Mouse (Mus musculus) limb, embryonic 15.5 days (tissue): ENCODE data around the gene Fgd6. TPM values are rescaled to one million over a fixed set of nuclear protein-coding genes. Genes with fewer than 3 reads are reported as not detected.
A peak's percentile ranks its signal among the peaks of the same experiment; 100 is the strongest.

Experiments
- ATAC-seq: fragments of 200-750 bp; cut with Nextera tagmentation; 2 replicates; pipeline ENCODE4 v1.8.0; 2017; ENCODE audit warnings: low read depth, moderate TSS enrichment; ENCODE audit not compliant: insufficient number of reproducible peaks, low FRiP score, low TSS enrichment
- H3K27ac ChIP-seq: fragments of 300-500 bp; sonication (generic); 2 replicates; pipeline ENCODE4 v1.5.1; 2015; ENCODE audit warnings: moderate library complexity, mild to moderate bottlenecking, inconsistent platforms
- H3K27me3 ChIP-seq: fragments of 300-500 bp; sonication (generic); 2 replicates; pipeline ENCODE4 v1.6.1; 2015; ENCODE audit warnings: inconsistent platforms
- H3K36me3 ChIP-seq: fragments of 300-500 bp; sonication (generic); 2 replicates; pipeline ENCODE4 v1.6.1; 2015; ENCODE audit warnings: inconsistent platforms
- H3K4me1 ChIP-seq: fragments of 300-500 bp; sonication (generic); 2 replicates; pipeline ENCODE4 v1.6.1; 2015; ENCODE audit warnings: inconsistent platforms
- H3K4me2 ChIP-seq: fragments of 300-500 bp; sonication (generic); 2 replicates; pipeline ENCODE4 v1.6.1; 2015; ENCODE audit warnings: mild to moderate bottlenecking, inconsistent platforms
- H3K4me3 ChIP-seq: fragments of 300-500 bp; sonication (generic); 2 replicates; pipeline ENCODE4 v1.5.1; 2015; ENCODE audit warnings: mild to moderate bottlenecking, inconsistent platforms
- H3K9ac ChIP-seq: fragments of 300-500 bp; sonication (generic); 2 replicates; pipeline ENCODE4 v1.6.1; 2015; ENCODE audit warnings: inconsistent platforms
- H3K9me3 ChIP-seq: fragments of 300-500 bp; sonication (generic); 2 replicates; pipeline ENCODE4 v1.6.1; 2016; ENCODE audit warnings: inconsistent platforms
- WGBS: fragments of 180-500 bp; shearing (Covaris S2); methylation state at CpG from one replicate; pipeline ENCODE4 v1.1.7; 2015; 5-methylcytosine and 5-hydroxymethylcytosine counted together
- polyA plus RNA-seq: library from polyadenylated mRNA; unstranded; fragments of >200 nt; fragmentation: Nextera tagmentation; extraction: Ambion mirVana; gene quantifications from 2 replicates; pipeline ENCODE4 v1.2.1, GENCODE M21; 2015

The Fgd6 gene
- polyA plus RNA-seq, 1 experiment from 2014 or later, result 2.8 TPM

DNA sequence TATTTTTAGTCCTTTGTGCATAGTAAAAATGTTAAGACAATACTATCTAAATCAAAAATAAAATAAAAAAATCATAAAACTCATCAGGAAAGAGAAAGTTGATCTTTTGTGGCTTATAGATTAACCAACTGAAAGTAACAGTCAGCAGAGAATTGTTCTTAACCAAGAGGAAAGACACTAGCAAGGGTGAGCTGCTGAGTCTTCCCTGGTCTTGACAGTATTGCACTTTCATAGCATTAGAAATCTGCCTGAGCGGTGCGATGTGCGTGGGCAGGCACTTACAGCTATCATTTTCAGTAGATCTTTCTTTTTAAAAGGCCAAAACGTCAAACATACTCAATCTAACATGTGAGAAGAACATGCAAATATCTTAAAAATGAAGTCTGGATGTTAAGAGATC, 14.7 kb upstream of the Fgd6 start:
- Histone ChIP-seq H3K9me3 (no peaks in the 10 kb centered on the region), H3K4me2 (no peak overlapping the region), H3K27ac (no peak overlapping the region), H3K4me1 (no peaks in the 10 kb centered on the region), H3K27me3 (no peaks in the 10 kb centered on the region), H3K36me3 (no peaks in the 10 kb centered on the region), H3K9ac (no peak overlapping the region), H3K4me3 (no peak overlapping the region)
- no peak for ATAC-seq
- 91% methylated on average over 4 of the region's 4 CpGs for WGBS

DNA sequence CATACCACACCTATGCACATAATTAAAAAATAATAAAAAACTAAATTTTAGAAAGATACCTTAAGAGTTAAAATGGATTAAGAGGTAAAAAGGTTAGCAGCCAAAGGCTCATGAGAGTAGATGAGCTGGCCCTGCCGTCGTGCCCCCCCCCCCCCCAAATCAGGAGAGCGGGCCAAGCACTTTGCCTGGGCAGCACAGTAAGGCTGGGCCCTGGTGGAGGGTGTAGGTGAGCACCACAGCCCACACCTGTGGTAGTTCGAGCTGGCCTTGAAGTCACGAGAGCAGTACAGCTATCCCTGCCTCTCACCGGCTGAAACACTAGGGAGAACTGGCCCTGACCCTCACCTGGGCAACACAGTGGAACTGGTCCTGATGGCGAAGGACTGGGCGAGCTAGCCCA, 10.7 kb upstream of the Fgd6 start:
- H3K9ac ChIP-seq, result no peak overlapping the region
- ATAC-seq, result no peak
- whole genome bisulfite sequencing, result 95% methylated on average over 8 of the region's 8 CpGs

DNA sequence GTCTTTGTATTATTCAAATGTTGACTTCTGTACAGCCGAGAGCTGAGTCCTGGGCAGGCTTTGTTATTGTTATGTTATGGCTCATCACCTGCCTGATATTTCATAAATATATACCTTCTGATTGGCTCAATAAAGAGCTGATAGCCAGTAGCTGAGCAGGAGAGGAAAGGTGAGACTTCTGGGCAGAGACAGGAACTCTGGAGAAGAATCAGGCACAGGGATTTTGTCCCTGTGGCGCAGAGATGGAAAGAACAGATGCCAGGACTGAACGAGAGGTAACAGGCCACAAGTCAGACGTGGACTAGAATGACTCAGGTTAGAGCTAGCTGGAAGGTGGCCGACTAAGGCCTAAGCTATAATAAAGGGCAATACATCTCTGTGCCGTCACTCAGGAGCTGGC, 7.3 kb upstream of the Fgd6 start:
- Histone ChIP-seq H3K9ac (no peak overlapping the region), H3K27me3 (no peaks in the 10 kb centered on the region), H3K27ac (no peak overlapping the region), H3K4me2 (no peak overlapping the region), H3K4me3 (no peak overlapping the region), H3K9me3 (no peaks in the 10 kb centered on the region), H3K36me3 (peaks cover 14% of the 10 kb centered on the region), H3K4me1 (no peaks in the 10 kb centered on the region)
- ATAC-seq, result no peak
- WGBS, result 75% methylated on average over 6 of the region's 6 CpGs

More for the DNA sequence above, 10.7 kb upstream of the Fgd6 start:
- Histone ChIP-seq H3K36me3 (peaks cover 8% of the 10 kb centered on the region), H3K4me1 (no peaks in the 10 kb centered on the region), H3K4me3 (no peak overlapping the region), H3K27me3 (no peaks in the 10 kb centered on the region), H3K4me2 (no peak overlapping the region), H3K9me3 (no peaks in the 10 kb centered on the region), H3K27ac (no peak overlapping the region)

DNA sequence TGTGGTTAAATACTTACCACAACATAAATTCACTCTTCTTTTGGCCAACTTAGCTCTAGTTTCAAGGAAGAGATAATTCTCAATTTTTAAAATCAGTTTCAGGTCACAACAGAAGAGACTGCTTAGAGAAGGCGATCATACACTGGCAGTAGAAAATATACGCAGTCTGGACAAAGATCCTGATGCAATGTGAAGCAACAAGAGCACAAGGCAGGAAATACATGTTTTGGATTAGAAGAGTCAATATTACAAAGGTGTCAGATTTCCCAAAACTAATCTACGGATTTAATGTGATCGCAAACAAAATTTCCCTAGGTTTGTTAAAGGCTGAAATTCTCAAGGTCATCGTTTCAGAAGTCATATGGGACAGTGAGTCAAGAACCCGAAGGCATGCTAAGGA, 4.6 kb upstream of the Fgd6 start:
- no peaks in the 10 kb centered on the region for H3K9me3 ChIP-seq
- peaks cover 7% of the 10 kb centered on the region for H3K4me1 ChIP-seq
- H3K36me3 ChIP-seq, result peaks cover 14% of the 10 kb centered on the region
- no peak overlapping the region for H3K4me2 ChIP-seq
- no peak overlapping the region for H3K27ac ChIP-seq
- no peak overlapping the region for H3K4me3 ChIP-seq
- no peaks in the 10 kb centered on the region for H3K27me3 ChIP-seq
- H3K9ac ChIP-seq, result no peak overlapping the region
- WGBS, result 85% methylated on average over 6 of the region's 6 CpGs
- no peak for ATAC-seq

DNA sequence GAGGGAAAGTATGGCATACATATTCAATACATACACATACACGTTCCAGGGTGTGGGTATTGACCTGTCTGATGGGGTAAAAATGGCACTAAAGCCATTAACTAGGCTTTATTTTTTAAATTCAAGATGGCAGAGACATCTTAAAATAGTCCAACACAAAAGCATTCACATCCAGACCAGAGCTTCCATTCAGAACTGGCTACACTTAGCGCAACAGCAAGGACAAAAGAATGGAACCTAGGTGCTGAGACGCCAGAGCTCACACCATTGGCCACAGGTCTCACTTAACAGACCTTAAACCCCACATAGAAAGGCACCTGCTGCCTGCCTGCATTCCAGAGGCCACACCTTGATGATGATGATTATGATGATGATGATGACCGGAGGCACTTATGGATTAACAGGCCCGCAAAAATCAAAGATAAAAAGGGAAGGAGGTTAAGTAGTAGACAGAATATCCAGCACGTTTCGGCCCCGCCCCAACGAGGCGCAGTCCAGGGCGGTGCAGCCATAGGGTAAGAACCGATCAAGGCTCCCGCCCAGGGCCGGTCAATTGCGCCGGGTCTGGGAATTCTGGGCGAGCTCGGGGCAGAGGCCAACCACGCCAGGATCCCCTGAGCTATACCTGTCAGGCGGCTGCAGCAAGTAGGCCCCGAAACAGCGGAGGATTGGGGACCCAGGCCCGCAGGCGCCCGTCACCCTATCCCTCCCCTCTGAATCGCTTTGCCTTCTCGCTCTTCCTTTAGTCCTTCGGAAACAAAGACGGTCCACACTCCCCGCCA, 734 bp upstream of the Fgd6 start:
- ATAC-seq, result peak; percentile 73
- 1% methylated on average over 30 of the region's 30 CpGs for WGBS
- H3K27ac ChIP-seq, result peak overlapping the region; percentile 52; the same call in 1 of the 2 replicates
- H3K9ac ChIP-seq, result peak overlapping the region; percentile 72
- no peaks in the 10 kb centered on the region for H3K9me3 ChIP-seq
- H3K36me3 ChIP-seq, result peaks cover 6% of the 10 kb centered on the region; the same call in 1 of the 2 replicates
- peaks cover 9% of the 10 kb centered on the region for H3K4me1 ChIP-seq
- H3K4me3 ChIP-seq, result peak overlapping the region; percentile 85
- peak overlapping the region; percentile 77 for H3K4me2 ChIP-seq
- H3K27me3 ChIP-seq, result no peaks in the 10 kb centered on the region

DNA sequence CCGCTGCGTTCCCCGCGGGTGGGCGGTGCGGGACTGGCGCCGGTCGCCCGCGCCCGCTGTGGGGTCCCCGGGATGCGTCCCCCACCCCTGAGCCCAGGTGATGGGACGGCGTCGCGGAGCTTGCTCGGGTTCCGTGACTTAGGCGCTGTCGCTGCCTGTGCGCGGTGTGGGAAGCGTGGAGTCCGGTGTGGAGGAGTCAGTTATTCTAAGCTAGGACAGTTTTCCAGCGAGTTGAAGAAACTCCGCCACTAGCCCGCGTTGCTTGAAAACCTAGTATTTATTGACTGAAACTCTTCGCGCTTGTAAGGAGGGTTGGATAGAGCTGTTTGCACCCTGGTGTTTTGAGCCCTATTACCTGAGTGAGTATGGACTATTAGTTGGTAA, 566 bp downstream of the Fgd6 start:
- peak overlapping the region; percentile 64 for H3K4me2 ChIP-seq
- no peaks in the 10 kb centered on the region for H3K27me3 ChIP-seq
- peak overlapping the region; percentile 59 for H3K9ac ChIP-seq
- H3K4me3 ChIP-seq, result peak overlapping the region; percentile 85
- WGBS, result under 1% methylated on average over 30 of the region's 32 CpGs
- H3K36me3 ChIP-seq, result 0 out of 2 replicates have a peak, but pooled peaks cover 3% of the 10 kb centered on the region
- peak overlapping the region; percentile 65 for H3K27ac ChIP-seq
- peaks cover 9% of the 10 kb centered on the region for H3K4me1 ChIP-seq
- H3K9me3 ChIP-seq, result no peaks in the 10 kb centered on the region
- ATAC-seq, result no peak; the same call in 1 of the 2 replicates

DNA sequence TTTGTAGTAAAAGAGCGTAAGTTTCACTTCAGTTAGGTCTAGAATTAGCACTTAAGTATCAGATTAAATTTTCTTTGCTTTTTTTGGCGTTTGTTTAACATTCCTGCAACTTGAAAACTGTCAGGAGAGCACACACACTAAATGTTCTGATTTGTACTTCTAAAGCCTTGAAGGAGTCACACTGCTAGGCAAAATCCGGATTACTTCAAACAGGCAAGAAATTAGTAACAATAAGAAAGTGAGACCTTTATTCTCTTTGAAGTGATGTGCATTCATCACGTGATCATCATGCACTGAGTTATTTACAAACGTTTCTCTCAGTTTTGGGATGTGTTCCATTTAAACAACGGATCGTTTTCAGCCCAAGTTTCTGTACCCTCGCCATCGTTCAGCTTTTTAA, 1.4 kb downstream of the Fgd6 start:
- H3K4me2 ChIP-seq, result peak overlapping the region; percentile 64
- no peaks in the 10 kb centered on the region for H3K27me3 ChIP-seq
- no peak overlapping the region for H3K9ac ChIP-seq
- peaks cover 9% of the 10 kb centered on the region for H3K4me1 ChIP-seq
- ATAC-seq, result no peak
- H3K27ac ChIP-seq, result no peak overlapping the region
- no peaks in the 10 kb centered on the region for H3K9me3 ChIP-seq
- WGBS, result 35% methylated on average over 9 of the region's 9 CpGs
- 0 out of 2 replicates have a peak, but pooled peaks cover 3% of the 10 kb centered on the region for H3K36me3 ChIP-seq
- H3K4me3 ChIP-seq, result peak overlapping the region; percentile 85

DNA sequence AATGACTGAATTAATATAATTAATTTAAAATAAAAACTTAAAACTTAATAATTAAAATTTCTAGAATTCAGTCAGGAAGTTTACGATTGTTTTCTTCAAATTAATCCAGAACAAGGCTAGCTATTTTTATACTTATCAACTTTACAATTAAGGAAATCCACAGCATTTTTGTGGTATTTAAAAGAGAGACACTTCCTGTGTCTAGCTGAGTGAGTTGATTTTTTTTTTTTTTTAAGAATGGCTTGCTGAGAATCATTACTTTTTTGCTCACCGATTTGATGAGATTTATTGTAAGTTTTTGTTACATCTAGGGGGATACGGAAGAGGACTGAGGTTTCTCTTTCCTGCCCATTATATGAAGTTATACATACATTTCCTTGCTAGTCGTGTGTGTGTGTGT, 1.8 kb downstream of the Fgd6 start:
- no peak for ATAC-seq
- H3K27me3 ChIP-seq, result no peaks in the 10 kb centered on the region
- no peak overlapping the region for H3K4me2 ChIP-seq
- peaks cover 9% of the 10 kb centered on the region for H3K4me1 ChIP-seq
- WGBS, result 63% methylated on average over 4 of the region's 4 CpGs
- H3K4me3 ChIP-seq, result no peak overlapping the region
- no peak overlapping the region for H3K27ac ChIP-seq
- H3K9me3 ChIP-seq, result no peaks in the 10 kb centered on the region
- H3K9ac ChIP-seq, result no peak overlapping the region
- no peaks in the 10 kb centered on the region for H3K36me3 ChIP-seq

DNA sequence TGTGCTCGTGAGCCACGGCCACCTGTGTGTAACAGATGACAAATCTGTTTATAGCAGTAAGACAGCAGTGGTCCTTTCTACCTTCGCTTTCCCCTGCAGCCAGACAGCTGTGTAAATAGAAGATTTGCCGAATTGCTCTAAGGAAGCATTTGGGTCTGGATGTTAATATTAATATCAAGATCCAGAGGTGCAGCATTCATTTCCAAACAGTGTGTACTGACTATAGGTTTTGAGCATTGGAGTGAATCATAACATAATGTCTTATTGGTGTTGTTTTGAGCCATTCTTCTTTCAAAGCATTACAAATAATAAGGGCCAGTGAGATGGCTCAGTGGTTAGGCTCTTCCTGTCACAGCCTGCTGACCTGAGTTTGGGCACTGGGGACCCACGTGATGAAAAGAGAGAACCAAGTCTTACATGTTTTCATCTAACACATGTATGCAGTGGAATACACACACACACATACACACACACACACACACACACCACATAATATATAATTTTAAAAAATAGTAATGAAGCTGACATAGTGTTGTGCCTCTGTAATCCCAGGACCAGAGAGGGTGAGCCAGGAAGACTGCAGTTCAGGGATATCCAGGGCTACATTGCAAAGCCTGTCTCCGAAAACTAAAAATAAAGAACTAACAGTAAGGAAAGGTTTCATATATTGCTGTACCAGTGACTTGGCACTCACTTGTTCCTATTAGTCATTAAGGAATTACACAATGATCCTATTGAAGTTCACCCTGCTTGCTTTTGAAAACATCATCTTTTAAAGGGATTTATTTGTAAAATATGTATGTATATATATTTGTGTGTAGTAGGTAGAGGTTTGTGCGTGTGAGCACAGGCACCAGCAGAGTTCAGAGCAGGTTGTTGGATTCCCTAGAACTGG, 2.8 kb downstream of the Fgd6 start:
- Histone ChIP-seq H3K4me3 (no peak overlapping the region), H3K4me1 (peaks cover 9% of the 10 kb centered on the region), H3K9me3 (no peaks in the 10 kb centered on the region), H3K9ac (no peak overlapping the region), H3K27ac (no peak overlapping the region), H3K27me3 (no peaks in the 10 kb centered on the region), H3K4me2 (no peak overlapping the region), H3K36me3 (no peaks in the 10 kb centered on the region)
- WGBS, result 58% methylated on average over 7 of the region's 7 CpGs
- ATAC-seq, result no peak

DNA sequence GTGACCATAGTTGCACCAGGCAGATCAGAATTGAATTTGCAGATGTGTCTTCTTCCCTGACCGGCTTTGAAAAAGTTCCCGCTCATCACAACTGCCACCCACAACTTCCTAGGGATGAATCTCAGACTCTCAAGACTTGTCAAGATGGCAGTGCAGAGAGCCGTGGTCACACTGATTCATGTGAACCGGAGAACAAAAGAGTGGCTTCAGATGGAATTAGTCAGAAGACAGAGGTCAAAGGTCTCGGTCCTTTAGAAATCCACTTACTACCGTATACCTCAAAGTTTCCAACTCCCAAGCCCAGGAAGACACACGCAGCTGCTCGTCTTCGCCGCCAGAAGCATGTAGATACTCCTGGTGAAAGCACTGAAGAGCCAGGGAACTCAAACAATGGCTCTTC, 8.1 kb downstream of the Fgd6 start:
- H3K4me1 ChIP-seq, result no peaks in the 10 kb centered on the region
- H3K9ac ChIP-seq, result no peak overlapping the region
- WGBS, result 85% methylated on average over 10 of the region's 10 CpGs
- H3K4me2 ChIP-seq, result no peak overlapping the region
- H3K9me3 ChIP-seq, result no peaks in the 10 kb centered on the region
- no peak overlapping the region for H3K4me3 ChIP-seq
- H3K27ac ChIP-seq, result no peak overlapping the region
- ATAC-seq, result no peak
- no peaks in the 10 kb centered on the region for H3K27me3 ChIP-seq
- H3K36me3 ChIP-seq, result peaks cover 19% of the 10 kb centered on the region

DNA sequence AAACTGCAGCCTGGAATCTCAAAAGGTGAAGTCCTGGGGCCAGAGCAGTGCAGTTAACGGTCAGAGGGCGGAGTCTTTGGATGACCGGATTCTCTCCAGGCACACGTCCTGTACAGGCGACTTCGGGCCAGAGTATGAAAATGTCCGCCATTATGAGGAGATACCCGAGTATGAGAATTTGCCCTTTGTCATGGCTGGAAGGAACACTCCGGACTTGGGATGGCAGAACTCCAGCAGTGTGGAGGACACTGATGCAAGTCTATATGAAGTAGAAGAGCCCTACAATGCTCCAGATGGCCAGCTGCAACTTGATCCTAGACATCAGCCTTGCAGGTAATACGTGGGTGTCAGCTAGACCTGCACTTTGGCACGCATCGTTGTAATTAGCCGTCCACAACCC, 9.5 kb downstream of the Fgd6 start:
- 89% methylated on average over 13 of the region's 13 CpGs for WGBS
- Histone ChIP-seq H3K27me3 (no peaks in the 10 kb centered on the region), H3K27ac (no peak overlapping the region), H3K36me3 (peaks cover 19% of the 10 kb centered on the region), H3K9ac (no peak overlapping the region), H3K4me1 (0 out of 2 replicates have a peak, but pooled peaks cover 3% of the 10 kb centered on the region), H3K4me2 (no peak overlapping the region), H3K4me3 (no peak overlapping the region), H3K9me3 (no peaks in the 10 kb centered on the region)
- no peak for ATAC-seq

DNA sequence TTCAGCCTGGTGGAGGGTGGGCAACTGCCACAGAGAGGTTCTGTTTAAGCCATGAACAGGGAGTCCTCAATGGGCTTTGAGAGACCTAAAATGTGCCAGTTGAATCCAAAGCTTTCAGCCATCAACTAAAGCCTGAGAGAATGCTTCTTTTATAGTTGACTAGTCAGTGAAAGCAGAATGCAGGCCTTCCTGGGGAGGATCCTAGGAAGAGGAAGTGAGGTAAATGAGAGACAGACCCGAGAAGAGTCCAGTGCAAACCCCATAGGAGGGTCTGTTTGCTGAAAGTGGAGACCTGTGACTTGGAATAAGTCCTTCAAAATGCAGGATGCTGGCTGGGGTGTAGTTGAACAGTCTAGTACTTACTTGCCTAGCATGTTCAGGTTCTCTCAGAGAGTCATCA, 11.2 kb downstream of the Fgd6 start:
- H3K27ac ChIP-seq, result no peak overlapping the region

More for the DNA sequence above, 11.2 kb downstream of the Fgd6 start:
- Histone ChIP-seq H3K4me1 (0 out of 2 replicates have a peak, but pooled peaks cover 3% of the 10 kb centered on the region), H3K27me3 (no peaks in the 10 kb centered on the region), H3K4me3 (no peak overlapping the region), H3K9me3 (no peaks in the 10 kb centered on the region), H3K9ac (no peak overlapping the region), H3K36me3 (peaks cover 19% of the 10 kb centered on the region), H3K4me2 (no peak overlapping the region)
- no peak for ATAC-seq
- WGBS, result 82% methylated on average over 1 of the region's 1 CpGs
